Mouse (Mus musculus) liver, embryonic 16.5 days (tissue): ENCODE results near the gene Tmsb10. TPM values are rescaled to one million over a fixed set of nuclear protein-coding genes. Genes with fewer than 3 reads are reported as not detected.

Experiments
- ATAC-seq: fragments of 200-750 bp; cut with Nextera tagmentation; 2 replicates; pipeline ENCODE4 v1.8.0; 2017; ENCODE audit warnings: low read depth, mild to moderate bottlenecking, moderate number of reproducible peaks, moderate library complexity
- H3K27ac ChIP-seq: fragments of 300-500 bp; sonication (generic); 2 replicates; pipeline ENCODE4 v1.5.1; 2014; ENCODE audit warnings: mild to moderate bottlenecking, low read length
- H3K27me3 ChIP-seq: fragments of 300-500 bp; sonication (generic); 2 replicates; pipeline ENCODE4 v1.6.1; 2014; ENCODE audit warnings: low read depth, low read length, mixed read lengths; ENCODE audit not compliant: control insufficient read depth, insufficient read depth
- H3K36me3 ChIP-seq: fragments of 300-500 bp; sonication (generic); 2 replicates; pipeline ENCODE4 v1.6.1; 2014; ENCODE audit warnings: mild to moderate bottlenecking; ENCODE audit not compliant: control insufficient read depth, insufficient read depth
- H3K4me1 ChIP-seq: fragments of 300-500 bp; sonication (generic); 2 replicates; pipeline ENCODE4 v1.6.1; 2014; ENCODE audit warnings: low read depth, low read length, mixed read lengths; ENCODE audit not compliant: control insufficient read depth
- H3K4me2 ChIP-seq: fragments of 300-500 bp; sonication (generic); 2 replicates; pipeline ENCODE4 v1.6.1; 2014; ENCODE audit warnings: low read depth, low read length, mixed read lengths
- H3K4me3 ChIP-seq: fragments of 300-500 bp; sonication (generic); 2 replicates; pipeline ENCODE4 v1.5.1; 2014; ENCODE audit warnings: low read depth, mild to moderate bottlenecking, low read length
- H3K9ac ChIP-seq: fragments of 300-500 bp; sonication (generic); 2 replicates; pipeline ENCODE4 v1.6.1; 2014; ENCODE audit warnings: low read depth, low read length
- H3K9me3 ChIP-seq: fragments of 300-500 bp; sonication (generic); replicated peaks from 2 replicates; pipeline ENCODE4 v1.6.1; 2016; ENCODE audit warnings: low read length; ENCODE audit not compliant: control insufficient read depth
- WGBS: fragments of 180-500 bp; shearing (Covaris S2); extraction: QIAGEN DNeasy Blood & Tissue Kit; methylation state at CpG from one replicate; pipeline ENCODE4 v1.1.7; 2014; ENCODE audit not compliant: insufficient replicate concordance; 5-methylcytosine and 5-hydroxymethylcytosine counted together
- polyA plus RNA-seq: library from polyadenylated mRNA; unstranded; fragments of >200 nt; fragmentation: Nextera tagmentation; extraction: Ambion mirVana; gene quantifications from 2 replicates; pipeline ENCODE4 v1.2.1, GENCODE M21; 2015

Tmsb10 gene
- polyA plus RNA-seq, 1 experiment from 2014 or later: 255 TPM

DNA sequence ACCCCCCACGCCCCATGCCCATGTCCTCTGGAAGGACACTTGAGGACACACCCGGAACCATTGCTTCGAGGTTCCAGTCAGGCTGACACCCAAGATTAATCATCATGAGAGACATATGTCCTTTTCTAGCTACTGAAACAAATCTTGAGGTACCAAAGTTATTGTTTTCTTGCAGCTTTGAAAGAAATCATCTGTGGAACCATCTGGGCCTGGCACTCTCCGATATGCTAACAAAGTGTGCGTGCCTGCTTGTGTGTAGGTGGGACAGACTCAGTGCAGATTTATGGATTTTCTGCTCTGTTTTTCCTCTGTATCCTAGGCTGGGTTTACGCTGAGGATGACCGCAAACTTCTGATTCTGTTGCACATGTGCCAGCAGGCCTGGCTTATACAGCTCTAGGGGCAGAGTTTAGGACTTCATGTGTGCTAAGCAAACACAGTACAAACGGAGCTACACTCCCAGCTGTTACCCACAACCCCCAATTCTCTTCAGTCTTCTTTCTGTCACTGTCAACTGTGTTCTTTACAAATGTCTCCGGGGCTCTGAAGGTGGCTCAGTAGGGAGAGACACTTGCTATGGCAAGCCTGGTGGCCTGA is 9.3 kb downstream of the Tmsb10 start:
- peak; percentile 60 for ATAC-seq
- no peaks in the 10 kb centered on the region for H3K4me1 ChIP-seq
- no peak overlapping the region for H3K27ac ChIP-seq
- H3K27me3 ChIP-seq: no peaks in the 10 kb centered on the region
- peaks cover 4% of the 10 kb centered on the region; the same call in 1 of the 2 replicates for H3K9me3 ChIP-seq
- H3K4me3 ChIP-seq: no peak overlapping the region
- no peaks in the 10 kb centered on the region for H3K36me3 ChIP-seq
- WGBS: 68% methylated on average over 9 of the region's 9 CpGs
- no peak overlapping the region for H3K4me2 ChIP-seq
- no peak overlapping the region for H3K9ac ChIP-seq

DNA sequence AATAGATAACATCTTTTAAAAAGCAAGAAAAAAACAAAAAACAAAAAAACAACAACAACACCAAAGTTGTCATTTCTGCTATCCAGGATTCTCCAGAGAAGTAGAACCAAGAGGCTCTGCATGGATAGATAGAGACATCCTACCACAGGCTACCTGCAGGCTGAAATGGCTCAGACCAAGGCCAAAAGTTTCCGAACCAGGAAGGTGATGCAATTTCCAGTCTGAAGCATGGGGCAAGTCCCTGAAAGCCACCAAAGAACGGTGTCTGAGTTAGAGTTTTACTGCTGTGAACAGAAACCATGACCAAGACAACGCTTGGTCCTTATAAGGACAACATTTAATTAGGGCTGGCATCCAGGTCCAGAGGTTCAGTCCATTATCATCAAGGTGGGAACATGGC is 10.2 kb downstream of the Tmsb10 start:
- H3K9me3 ChIP-seq: peaks cover 4% of the 10 kb centered on the region; the same call in 1 of the 2 replicates
- no peak for ATAC-seq

DNA sequence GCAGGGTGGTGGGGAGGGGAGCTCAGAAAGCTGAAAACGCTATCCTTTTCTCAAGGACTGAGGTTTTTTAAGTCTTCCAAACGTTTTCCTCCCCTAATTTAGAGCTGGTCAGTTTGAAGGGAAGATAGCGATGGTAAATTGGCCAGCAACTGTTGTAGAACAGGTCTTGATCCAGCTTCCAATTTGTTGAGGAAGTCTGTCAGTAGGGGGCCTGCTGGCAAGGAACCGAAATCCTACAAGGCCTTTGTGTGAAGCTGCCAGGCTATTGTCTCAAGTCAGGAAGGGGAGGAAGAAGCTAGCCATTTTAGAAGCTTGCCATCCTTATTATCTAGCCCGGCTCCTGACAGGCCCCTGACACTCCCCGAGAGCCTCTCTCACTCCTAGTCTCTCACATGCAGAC is 10.6 kb downstream of the Tmsb10 start:
- 53% methylated on average over 6 of the region's 6 CpGs for WGBS
- H3K27ac ChIP-seq: no peak overlapping the region
- ATAC-seq: no peak

More for the DNA sequence above, 10.2 kb downstream of the Tmsb10 start:
- Histone ChIP-seq H3K27ac (no peak overlapping the region), H3K36me3 (no peaks in the 10 kb centered on the region), H3K4me2 (no peak overlapping the region), H3K4me3 (no peak overlapping the region), H3K27me3 (no peaks in the 10 kb centered on the region), H3K4me1 (no peaks in the 10 kb centered on the region), H3K9ac (no peak overlapping the region)
- 62% methylated on average over 3 of the region's 3 CpGs for WGBS

DNA sequence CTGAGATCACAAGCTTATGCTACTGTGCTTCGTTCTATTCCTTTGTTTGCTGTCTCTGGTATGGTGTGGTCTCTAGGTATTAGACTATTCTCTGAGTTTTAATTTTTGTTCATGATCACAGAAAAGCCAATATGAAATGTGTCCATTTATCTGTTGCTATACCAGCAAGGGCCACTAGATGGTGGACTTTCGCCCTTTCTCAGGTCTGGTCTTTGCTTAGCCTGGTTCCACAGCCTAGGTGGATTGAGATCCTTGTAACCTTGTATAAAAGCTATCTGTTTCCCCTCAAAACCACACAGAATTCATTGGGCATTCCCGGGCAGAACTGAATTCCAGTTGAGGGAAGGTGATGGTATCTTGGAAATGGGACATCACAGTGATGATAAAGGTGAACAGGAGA is 18.1 kb downstream of the Tmsb10 start:
- Histone ChIP-seq H3K4me1 (peaks cover 3% of the 10 kb centered on the region; the same call in 1 of the 2 replicates), H3K9ac (no peak overlapping the region), H3K27ac (no peak overlapping the region), H3K27me3 (no peaks in the 10 kb centered on the region), H3K9me3 (no peaks in the 10 kb centered on the region), H3K36me3 (no peaks in the 10 kb centered on the region), H3K4me2 (no peak overlapping the region), H3K4me3 (no peak overlapping the region)
- no peak for ATAC-seq
- WGBS: 2% methylated on average over 3 of the region's 3 CpGs

More for the DNA sequence above, 10.6 kb downstream of the Tmsb10 start:
- Histone ChIP-seq H3K36me3 (no peaks in the 10 kb centered on the region), H3K4me3 (no peak overlapping the region), H3K9me3 (peaks cover 4% of the 10 kb centered on the region; the same call in 1 of the 2 replicates), H3K27me3 (no peaks in the 10 kb centered on the region), H3K9ac (no peak overlapping the region), H3K4me2 (no peak overlapping the region), H3K4me1 (no peaks in the 10 kb centered on the region)

DNA sequence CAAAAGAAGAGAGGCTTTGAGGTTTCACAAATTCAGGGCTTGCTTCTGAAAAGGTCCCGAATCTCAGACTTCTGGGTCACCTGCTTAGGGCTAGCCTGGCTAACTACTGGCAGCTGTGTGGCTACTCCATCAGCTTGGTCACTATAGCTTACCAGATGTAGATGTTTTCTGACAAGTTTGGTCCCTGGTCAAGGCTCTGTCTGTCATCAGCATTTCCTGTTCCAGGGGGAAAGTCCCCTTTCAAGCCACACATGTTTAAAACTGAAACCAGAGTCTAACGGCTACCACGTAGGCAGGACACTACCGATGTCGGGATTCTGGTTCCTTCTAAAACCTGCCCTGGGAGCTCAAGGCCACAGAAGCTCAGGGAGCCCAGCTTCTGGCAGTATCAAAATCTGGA is 20.7 kb downstream of the Tmsb10 start:
- Histone ChIP-seq H3K9me3 (no peaks in the 10 kb centered on the region), H3K27me3 (no peaks in the 10 kb centered on the region), H3K36me3 (no peaks in the 10 kb centered on the region), H3K4me1 (peaks cover 3% of the 10 kb centered on the region; the same call in 1 of the 2 replicates), H3K27ac (no peak overlapping the region), H3K9ac (no peak overlapping the region), H3K4me3 (no peak overlapping the region), H3K4me2 (peak overlapping the region; percentile 13; the same call in 1 of the 2 replicates)
- ATAC-seq: no peak
- WGBS: 12% methylated on average over 5 of the region's 5 CpGs

DNA sequence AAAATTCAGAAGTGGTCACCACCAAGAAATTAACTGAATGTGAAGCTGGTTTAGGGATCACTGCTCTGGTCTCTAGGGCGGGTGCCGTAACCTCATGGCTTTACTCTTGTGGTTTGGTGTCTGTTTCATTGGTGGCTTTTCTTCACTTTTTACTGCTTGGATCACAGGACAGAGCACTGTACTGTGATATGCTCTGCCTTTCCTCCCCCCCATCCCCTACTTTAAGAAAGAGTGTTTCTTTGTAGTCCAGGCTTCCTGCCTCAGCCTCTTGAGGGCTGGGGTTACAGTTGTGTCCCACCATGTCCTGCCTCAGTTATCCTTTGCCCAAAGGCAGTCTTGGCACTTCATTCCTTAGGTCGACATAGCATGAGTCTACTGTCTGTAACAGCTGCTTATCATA is 21.1 kb downstream of the Tmsb10 start:
- Histone ChIP-seq H3K27me3 (no peaks in the 10 kb centered on the region), H3K4me2 (no peak overlapping the region; the same call in 1 of the 2 replicates)

DNA sequence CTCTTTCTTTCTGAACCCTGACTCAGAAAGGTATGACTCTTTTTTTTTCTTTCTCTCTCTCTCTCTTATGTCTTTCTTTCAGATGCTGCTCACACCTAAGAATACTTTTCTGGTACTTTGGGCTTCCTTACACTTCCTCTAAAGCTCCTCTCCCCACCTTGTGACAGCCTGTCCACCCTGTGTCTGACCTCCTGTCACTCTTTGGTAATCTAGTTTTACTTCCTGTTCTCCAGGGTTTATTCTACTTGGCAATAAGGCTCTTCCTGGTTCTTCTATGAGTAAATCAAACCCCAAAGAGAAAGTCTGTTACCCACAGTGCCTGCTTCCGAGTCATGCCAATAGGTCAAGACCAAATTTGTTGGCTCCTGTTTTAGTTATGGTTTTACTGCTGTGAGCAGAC is 25.6 kb downstream of the Tmsb10 start:
- 46% methylated on average over 1 of the region's 1 CpGs for WGBS
- ATAC-seq: no peak
- Histone ChIP-seq H3K36me3 (no peaks in the 10 kb centered on the region), H3K27me3 (no peaks in the 10 kb centered on the region), H3K9ac (no peak overlapping the region), H3K27ac (no peak overlapping the region), H3K4me1 (peaks cover 3% of the 10 kb centered on the region), H3K9me3 (no peaks in the 10 kb centered on the region), H3K4me3 (no peak overlapping the region), H3K4me2 (no peak overlapping the region)

More for the DNA sequence above, 21.1 kb downstream of the Tmsb10 start:
- H3K36me3 ChIP-seq: no peaks in the 10 kb centered on the region
- no peak for ATAC-seq
- 32% methylated on average over 3 of the region's 3 CpGs for WGBS
- no peaks in the 10 kb centered on the region for H3K9me3 ChIP-seq
- H3K27ac ChIP-seq: no peak overlapping the region
- no peak overlapping the region for H3K4me3 ChIP-seq
- H3K9ac ChIP-seq: no peak overlapping the region
- H3K4me1 ChIP-seq: peaks cover 3% of the 10 kb centered on the region; the same call in 1 of the 2 replicates

DNA sequence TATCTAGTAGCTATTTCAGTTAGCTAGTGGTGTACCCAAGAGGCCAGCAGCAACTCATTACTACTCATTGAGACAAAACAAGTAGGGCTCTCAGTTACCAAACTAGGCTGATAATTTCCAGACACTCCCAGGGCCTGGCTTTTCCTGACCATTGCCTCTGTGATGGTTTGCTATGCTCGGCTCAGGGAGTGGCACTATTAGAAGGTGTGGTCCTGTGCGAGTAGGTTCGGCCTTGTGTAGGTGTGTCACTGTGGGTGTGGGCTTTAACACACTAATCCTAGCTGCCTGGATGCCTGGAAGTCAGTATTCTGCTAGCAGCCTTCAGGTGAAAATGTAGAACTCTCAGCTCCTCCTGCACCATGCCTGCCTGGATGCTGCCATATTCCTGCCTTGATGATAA is 27.0 kb downstream of the Tmsb10 start:
- ATAC-seq: no peak
- no peak overlapping the region for H3K27ac ChIP-seq
- no peaks in the 10 kb centered on the region; the same call in 1 of the 2 replicates for H3K4me1 ChIP-seq
- H3K36me3 ChIP-seq: no peaks in the 10 kb centered on the region
- H3K4me2 ChIP-seq: no peak overlapping the region
- no peak overlapping the region for H3K4me3 ChIP-seq
- no peak overlapping the region for H3K9ac ChIP-seq
- 71% methylated on average over 3 of the region's 3 CpGs for WGBS
- H3K9me3 ChIP-seq: no peaks in the 10 kb centered on the region
- H3K27me3 ChIP-seq: no peaks in the 10 kb centered on the region

DNA sequence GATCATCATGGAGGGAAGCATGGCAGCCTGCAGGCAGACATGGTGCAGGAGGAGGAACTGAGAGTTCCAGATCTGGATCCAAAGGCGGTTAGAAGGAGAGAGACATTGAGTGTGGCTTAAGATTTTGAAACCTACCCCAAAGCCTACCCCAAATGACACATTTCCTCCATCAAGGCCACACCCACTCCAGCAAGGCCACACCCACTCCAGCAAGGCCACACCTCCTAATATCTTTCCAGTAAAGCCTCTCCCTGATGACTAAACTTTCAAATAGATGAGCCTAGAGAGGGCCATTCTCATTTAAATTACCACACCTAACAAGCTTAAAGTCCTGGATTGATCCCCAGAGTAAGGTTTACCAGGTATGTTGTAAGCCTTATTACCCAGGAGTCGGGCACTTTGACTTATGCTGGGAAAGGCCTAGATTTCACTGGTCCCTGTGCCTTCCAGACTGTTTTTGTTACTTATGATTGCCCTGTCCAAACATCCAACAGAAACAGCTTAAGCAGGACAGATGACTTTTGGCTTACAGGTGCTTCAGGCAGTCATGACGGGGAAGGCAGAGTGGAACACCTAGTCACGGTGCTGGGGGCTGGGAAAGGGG is 28.7 kb downstream of the Tmsb10 start:
- Histone ChIP-seq H3K9ac (no peak overlapping the region), H3K27me3 (no peaks in the 10 kb centered on the region), H3K4me3 (no peak overlapping the region), H3K9me3 (no peaks in the 10 kb centered on the region), H3K27ac (no peak overlapping the region), H3K4me2 (no peak overlapping the region), H3K4me1 (no peaks in the 10 kb centered on the region; the same call in 1 of the 2 replicates), H3K36me3 (no peaks in the 10 kb centered on the region)
- no peak for ATAC-seq
- WGBS: 73% methylated on average over 4 of the region's 4 CpGs
